Mouse (Mus musculus) G1E (cell line): ENCODE data around the gene Vps54. TPM values are rescaled to one million over a fixed set of nuclear protein-coding genes. Genes with fewer than 3 reads are reported as not detected.

ENCODE experiments used
- ATAC-seq: 2 replicates; pipeline ENCODE4 v1.8.0; 2016; ENCODE audit warnings: mild to moderate bottlenecking; ENCODE audit not compliant: insufficient number of reproducible peaks, poor library complexity, low FRiP score, severe bottlenecking; ENCODE audit errors: extremely low read depth
- DNase-seq: peaks from one replicate; pipeline ENCODE4 v3.0.0; 2012; ENCODE audit warnings: low spot score
- H3K27me3 ChIP-seq: 2 replicates; pipeline ENCODE4 v1.6.1; 2012; ENCODE audit warnings: mild to moderate bottlenecking, low read length, inconsistent platforms; ENCODE audit not compliant: insufficient read depth
- H3K36me3 ChIP-seq: replicated peaks from 2 replicates; pipeline ENCODE3; 2012; ENCODE audit warnings: mild to moderate bottlenecking, inconsistent platforms
- H3K4me1 ChIP-seq: 2 replicates; pipeline ENCODE4 v1.6.1; 2012; ENCODE audit warnings: low read depth, low read length, inconsistent platforms, mixed read lengths; ENCODE audit not compliant: insufficient read depth
- H3K4me3 ChIP-seq: 2 replicates; pipeline ENCODE4 v1.5.1; 2012; ENCODE audit warnings: low read depth, mild to moderate bottlenecking, inconsistent platforms, low read length, moderate library complexity, mixed read lengths
- H3K9me3 ChIP-seq: replicated peaks from 2 replicates; pipeline ENCODE4 v1.6.1; 2012; ENCODE audit warnings: inconsistent platforms
- CTCF ChIP-seq: IDR thresholded peaks from 2 replicates; pipeline ENCODE4 v1.5.1; 2012; ENCODE audit warnings: low read depth, low read length, inconsistent platforms, mixed read lengths
- GATA1 ChIP-seq: IDR thresholded peaks from 2 replicates; pipeline ENCODE4 v1.6.1; 2012; ENCODE audit warnings: borderline replicate concordance, low read length, inconsistent platforms, mixed read lengths
- GATA2 ChIP-seq: IDR thresholded peaks from 2 replicates; pipeline ENCODE4 v1.6.1; 2012; ENCODE audit warnings: low read depth, low read length, inconsistent platforms, borderline replicate concordance
- POLR2AphosphoS5 ChIP-seq: IDR thresholded peaks from 2 replicates; pipeline ENCODE4 v1.6.1; 2012; ENCODE audit warnings: low read depth, low read length, inconsistent platforms; ENCODE audit not compliant: insufficient replicate concordance
- TAL1 ChIP-seq: conservative IDR thresholded peaks from 2 replicates; pipeline ENCODE4 v1.6.1; 2012; ENCODE audit warnings: low read depth, low read length, inconsistent platforms, mixed read lengths
- polyA plus RNA-seq: library from polyadenylated mRNA; stranded (reverse); fragments of >175 nt; gene quantifications from 2 replicates; pipeline ENCODE4 v1.2.3, GENCODE M21; 2012
- total RNA-seq, 2 experiments: library from RNA; stranded (forward) in 1 of 2; stranded (reverse) in 1 of 2; fragments of 200-1000 nt in 1 of 2; fragments of >200 nt in 1 of 2; fragmentation: Nextera tagmentation in 1 of 2; gene quantifications; 2 replicates each; pipeline ENCODE4 v1.2.3; 2014 to 2017

Vps54 gene
- total and polyA plus RNA-seq, 3 experiments = 1.4 to 55.4 (median 42.9) TPM

DNA sequence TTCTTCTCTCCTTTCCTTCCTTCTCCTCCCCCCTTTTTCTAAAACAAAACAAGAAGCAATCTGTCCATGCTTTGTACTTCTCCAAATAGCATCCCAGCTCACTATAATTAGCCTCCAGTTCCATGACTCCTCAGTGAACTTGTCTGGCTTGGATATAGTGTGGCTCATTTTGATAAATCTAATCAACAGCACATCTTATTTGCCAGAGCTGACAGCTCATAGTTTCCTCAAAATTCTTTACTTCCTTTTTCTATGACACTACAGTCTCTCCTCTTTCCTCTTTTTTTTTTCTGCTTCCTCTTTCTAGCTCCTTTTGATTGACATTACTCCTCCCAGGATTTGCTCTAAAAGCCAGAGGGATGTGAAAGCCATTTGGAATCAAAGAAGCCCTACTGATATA is 14.1 kb upstream of the Vps54 start:
- Histone ChIP-seq H3K4me1 (peaks cover 57% of the 10 kb centered on the region), H3K9me3 (no peaks in the 10 kb centered on the region), H3K36me3 (no peaks in the 10 kb centered on the region), H3K4me3 (no peak overlapping the region), H3K27me3 (no peaks in the 10 kb centered on the region)
- ATAC-seq (no peak; the same call in 1 of the 2 replicates), DNase-seq (no peak)
- TF ChIP-seq GATA1 (no peak), POLR2AphosphoS5 (no peak), TAL1 (no peak), GATA2 (no peak), CTCF (no peak)

DNA sequence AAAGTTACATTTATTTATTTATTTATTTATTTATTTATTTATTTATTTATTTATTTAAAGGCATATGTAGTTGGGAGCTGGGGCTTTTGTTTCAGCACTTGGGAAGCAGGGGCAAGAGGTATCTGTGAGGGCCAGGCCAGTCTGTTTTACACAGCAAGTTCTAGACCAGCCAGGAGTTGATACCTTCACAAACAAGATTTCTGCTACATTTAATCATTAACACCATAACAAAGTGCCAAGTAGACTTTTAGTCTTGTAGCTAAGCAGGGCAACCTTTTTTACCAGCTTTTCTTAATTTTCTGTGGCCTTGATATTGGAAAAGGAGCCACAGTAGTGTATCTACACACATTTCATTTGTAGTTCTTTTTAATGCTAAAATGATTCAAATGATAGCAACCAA is 3.7 kb upstream of the Vps54 start:
- Histone ChIP-seq H3K4me3 (no peak overlapping the region), H3K36me3 (no peaks in the 10 kb centered on the region), H3K4me1 (peaks cover 5% of the 10 kb centered on the region; the same call in 1 of the 2 replicates), H3K9me3 (no peaks in the 10 kb centered on the region), H3K27me3 (peaks cover 4% of the 10 kb centered on the region; the same call in 1 of the 2 replicates)
- TF ChIP-seq POLR2AphosphoS5 = no peak
- no peak for TF ChIP-seq CTCF
- no peak for TF ChIP-seq GATA1
- no peak for TF ChIP-seq TAL1
- no peak for TF ChIP-seq GATA2
- no peak for DNase-seq
- ATAC-seq = no peak

DNA sequence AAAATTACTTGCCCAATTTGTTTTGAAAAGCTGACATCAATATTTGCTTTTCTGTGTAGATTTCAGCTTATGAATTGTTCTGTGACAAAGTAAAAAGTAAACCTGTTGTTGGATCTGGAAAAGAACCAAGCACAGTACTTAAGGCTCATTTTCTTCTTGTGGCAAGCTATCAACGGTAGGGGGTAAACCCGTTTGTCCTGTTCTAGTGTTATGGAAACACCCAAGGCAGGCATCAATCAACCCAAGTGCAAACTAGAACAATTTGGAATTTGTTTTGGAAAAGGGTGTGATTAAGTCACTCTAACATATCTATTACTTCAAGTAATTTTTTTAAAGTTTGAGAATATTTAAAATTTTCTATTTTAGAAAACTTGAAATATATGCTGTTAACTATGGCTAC is 3.3 kb upstream of the Vps54 start:
- H3K4me1 ChIP-seq = peaks cover 5% of the 10 kb centered on the region
- DNase-seq (no peak), ATAC-seq (no peak)
- H3K36me3 ChIP-seq = no peaks in the 10 kb centered on the region
- TF ChIP-seq GATA1 = no peak
- TF ChIP-seq CTCF = no peak
- TF ChIP-seq POLR2AphosphoS5 = no peak
- no peak for TF ChIP-seq TAL1
- no peak for TF ChIP-seq GATA2
- H3K9me3 ChIP-seq = no peaks in the 10 kb centered on the region
- H3K27me3 ChIP-seq = peaks cover 4% of the 10 kb centered on the region; the same call in 1 of the 2 replicates
- no peak overlapping the region for H3K4me3 ChIP-seq

DNA sequence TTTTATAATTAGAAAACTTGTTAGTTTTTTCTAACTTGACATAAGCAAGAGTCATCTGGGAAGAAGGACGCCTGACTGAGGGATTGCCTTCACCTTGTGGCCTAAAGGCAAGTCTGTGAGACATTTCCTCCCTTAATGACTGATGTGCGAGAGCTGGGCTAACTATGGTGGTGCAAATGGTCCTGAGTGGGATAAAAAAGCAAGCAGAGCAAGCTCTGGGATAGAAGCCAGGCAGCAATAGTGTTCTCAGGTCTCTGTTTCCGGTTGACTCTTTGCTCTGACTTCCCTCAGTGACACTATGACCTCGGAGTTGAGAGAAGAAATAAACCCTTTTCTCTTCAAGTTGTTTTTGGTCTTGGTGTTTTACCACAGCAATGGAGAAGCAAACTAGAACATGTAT is 2.1 kb upstream of the Vps54 start:
- no peak for ATAC-seq
- Histone ChIP-seq H3K36me3 (no peaks in the 10 kb centered on the region), H3K4me3 (no peak overlapping the region), H3K27me3 (no peaks in the 10 kb centered on the region), H3K4me1 (peaks cover 9% of the 10 kb centered on the region), H3K9me3 (no peaks in the 10 kb centered on the region)
- TF ChIP-seq TAL1 (no peak), CTCF (no peak), POLR2AphosphoS5 (no peak), GATA2 (no peak), GATA1 (no peak)
- no peak for DNase-seq

DNA sequence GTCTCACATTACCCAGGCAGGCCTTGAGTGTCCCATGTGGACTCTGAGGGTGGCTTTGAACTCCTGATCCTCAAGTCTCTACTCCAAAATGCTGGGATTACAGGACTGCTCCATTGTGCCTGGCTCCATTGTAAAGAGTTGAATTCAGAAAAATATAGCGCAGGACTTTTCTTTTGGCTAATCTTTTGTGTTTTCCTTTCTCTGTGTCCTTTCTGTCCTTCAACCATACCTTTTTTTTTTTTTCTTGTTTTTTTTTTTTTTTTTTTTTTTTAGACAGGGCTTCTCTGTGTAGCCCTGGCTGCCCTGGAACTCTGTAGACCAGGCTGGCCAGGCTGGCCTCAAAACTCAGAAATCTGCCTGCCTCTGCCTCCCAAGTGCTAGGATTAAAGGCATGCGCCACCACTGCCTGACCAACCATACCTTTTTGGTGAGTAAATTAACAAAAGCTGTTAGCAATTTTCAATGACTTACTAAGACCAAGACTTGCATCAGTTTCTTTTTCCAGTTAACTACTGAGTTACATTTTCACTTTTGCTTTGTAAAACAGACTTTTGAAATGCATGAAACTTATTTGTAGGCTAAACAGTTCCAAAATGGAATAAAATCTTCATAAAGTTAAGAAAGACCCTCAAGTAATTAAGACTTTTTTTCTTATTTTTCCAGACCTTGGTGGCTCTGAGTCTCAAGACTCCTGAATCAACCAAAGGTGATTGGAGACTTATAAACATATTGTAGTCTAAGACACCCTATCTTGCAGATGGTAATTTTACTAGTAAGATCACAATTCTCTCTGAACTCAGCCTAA is 1.4 kb upstream of the Vps54 start:
- Histone ChIP-seq H3K9me3 (no peaks in the 10 kb centered on the region), H3K4me3 (no peak overlapping the region; the same call in 1 of the 2 replicates), H3K36me3 (no peaks in the 10 kb centered on the region), H3K4me1 (peaks cover 13% of the 10 kb centered on the region), H3K27me3 (no peaks in the 10 kb centered on the region)
- DNase-seq = no peak
- TF ChIP-seq GATA1 (no peak), CTCF (no peak)
- no peak for ATAC-seq

DNA sequence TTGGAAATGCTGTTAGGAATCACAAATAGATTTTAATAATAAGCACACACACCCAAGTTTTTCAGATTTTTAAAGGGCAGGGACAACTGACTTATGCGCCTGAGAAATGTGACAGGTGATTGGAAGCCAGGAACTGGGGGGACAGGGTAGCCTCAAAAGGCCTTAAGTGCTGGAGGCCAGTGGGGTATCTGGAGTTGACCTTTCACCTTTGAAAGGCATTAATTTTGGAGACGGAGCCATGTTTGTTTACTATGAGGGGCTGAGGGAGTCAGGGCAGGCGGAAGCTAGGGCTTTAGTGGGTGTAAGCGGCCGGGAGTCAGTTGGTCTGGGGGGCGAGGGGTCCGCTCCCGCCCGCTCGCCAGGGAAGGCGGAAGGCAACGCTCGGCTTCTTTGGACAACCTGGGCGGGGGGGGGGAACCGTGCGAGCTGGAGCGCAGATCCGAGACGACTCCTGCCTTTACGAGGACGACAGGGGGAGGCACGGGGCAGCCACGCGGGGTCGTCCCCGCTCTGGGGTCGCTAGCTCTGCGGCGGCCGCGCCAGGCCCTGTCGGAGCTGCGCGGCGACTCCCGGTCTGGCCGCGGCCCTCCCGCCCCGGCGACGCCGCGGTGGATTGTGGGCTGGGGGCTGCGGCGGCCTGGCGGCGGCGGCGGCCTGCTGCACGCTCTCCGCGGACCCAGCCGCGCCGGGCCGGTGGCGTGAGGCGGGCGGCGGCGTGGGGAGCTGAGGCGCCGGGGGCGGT is 631 bp upstream of the Vps54 start:
- TF ChIP-seq CTCF (no peak), POLR2AphosphoS5 (no peak), GATA2 (no peak), TAL1 (no peak)
- Histone ChIP-seq H3K4me3 (peak overlapping the region; percentile 93), H3K4me1 (peaks cover 13% of the 10 kb centered on the region), H3K36me3 (no peaks in the 10 kb centered on the region), H3K9me3 (no peaks in the 10 kb centered on the region), H3K27me3 (no peaks in the 10 kb centered on the region)
- ATAC-seq (no peak), DNase-seq (peak; percentile 53)
